Mouse (Mus musculus): ENCODE measurements around the gene Golga5. TPM values are rescaled to one million over a fixed set of nuclear protein-coding genes. Genes with fewer than 3 reads are reported as not detected.
A peak's percentile ranks its signal among the peaks of the same experiment; 100 is the strongest.

Gene Golga5
- polyA plus RNA-seq (2017; shearing (Covaris generic)): 10 to 100 TPM; 22.8 to 28.8 TPM

DNA sequence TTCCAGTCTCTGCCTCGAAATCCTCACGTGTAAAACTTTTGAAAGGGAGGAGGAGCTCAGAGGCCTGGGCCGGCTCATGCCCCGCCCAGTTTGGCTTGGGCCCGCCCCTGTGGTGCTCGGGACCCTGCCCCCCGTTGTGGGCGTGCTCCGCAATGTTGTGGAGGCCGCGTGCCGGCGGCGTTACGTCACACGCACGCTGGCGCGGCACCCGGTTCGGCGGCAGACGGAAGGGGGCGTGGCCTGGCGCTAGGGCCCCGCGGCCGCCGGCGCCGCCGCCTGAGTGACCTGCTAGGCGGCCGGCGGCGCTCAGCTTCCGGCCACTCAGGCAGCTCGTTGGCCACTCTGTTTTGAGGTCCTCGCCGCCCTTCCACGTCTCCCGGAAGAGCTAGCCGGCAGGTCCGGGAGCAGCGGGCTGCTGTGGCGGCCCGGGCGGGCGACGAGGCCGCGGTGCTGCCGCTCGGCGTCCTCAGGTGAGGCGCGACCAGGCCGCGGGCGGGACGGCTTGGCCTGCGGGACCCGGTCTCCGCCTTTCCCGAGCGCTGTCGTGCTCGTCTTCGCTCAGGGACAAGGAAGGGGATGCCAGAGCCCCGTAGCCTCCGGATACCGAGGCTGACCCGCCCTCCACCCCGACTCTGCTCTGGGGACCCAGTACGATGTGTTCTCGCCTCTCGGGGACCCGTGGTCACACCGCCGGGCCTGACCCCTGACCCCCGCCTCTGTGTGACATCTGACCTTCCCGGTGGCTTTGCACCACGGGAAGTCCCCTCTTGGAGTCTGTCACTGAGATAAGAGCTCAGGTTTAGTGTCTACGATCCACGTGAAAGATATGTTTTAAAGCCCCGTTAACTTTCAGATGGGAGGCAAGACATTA is at the start of gene Golga5:
Gene Golga5, plus strand, starts transcription at position 242 of the 871 bp plus-strand sequence.
- peak; percentile 97 for ATAC-seq

GRCm38 (mm10) chr12:102419544-102419943 is 49.4 kb upstream of the Golga5 start:
- ATAC-seq: no peak

GRCm38 (mm10) chr12:102420168-102420890 is 48.6 kb upstream of the Golga5 start:
- ATAC-seq: no peak

- no peak for ATAC-seq
These were observed 46.9 kb upstream of the Golga5 start for GRCm38 (mm10) chr12:102422065-102422464.

DNA sequence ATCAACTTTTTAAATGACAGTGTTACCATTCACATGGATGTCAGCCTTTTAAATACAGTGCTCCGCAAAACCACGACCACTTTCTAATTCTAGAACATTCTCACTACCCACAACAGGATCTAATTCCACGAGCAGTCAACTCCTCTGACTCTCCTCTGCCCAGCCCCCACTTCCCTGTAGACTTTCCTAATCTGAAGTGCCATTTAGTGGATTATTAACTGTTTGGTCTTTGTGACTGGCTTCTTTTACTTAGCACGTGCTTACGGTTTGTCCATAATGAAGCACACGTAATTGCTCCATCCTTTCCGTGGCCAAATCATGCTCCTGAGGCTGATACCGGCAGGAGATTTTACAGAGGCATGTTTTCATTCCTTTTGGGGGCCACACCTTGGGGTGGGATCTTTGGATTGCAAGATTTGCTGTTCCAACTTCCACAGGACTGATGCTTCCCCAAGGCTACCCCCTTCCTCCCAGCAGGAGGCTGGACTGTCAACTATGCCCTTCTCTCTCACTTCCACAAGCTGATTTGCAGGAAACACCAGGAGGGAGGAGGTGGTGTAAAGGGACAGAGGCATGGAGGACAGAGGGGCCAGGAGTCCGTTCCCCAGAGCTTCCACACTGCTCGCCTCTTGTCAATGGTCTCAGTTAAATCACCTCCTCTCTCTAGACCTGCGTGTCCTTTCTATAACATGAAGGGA is 46.2 kb upstream of the Golga5 start:
- ATAC-seq: no peak

- no peak for ATAC-seq
These were observed 45.3 kb upstream of the Golga5 start for GRCm38 (mm10) chr12:102423625-102424024.

DNA sequence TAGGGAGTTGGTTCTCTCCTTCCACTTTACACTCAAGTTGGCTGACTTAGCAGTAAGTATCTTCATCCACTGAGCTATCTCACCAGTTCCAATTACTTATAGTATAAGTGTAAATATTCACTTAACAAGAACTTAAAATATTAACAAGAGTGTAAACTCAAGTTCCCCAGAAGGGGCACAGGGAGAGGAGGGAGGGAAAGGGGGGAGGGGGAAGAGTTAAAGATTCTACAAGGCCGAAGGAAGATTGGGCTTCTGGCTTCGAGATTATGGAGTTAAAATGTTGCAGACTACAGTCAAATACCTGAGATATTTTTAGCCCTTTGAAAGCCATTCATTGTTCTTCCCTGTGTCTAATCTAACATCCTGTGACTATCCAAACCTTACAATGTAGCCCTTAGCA is 44.5 kb upstream of the Golga5 start:
- ATAC-seq: no peak

- no peak for ATAC-seq
These were observed 43.8 kb upstream of the Golga5 start for GRCm38 (mm10) chr12:102425048-102425578.

GRCm38 (mm10) chr12:102426285-102426684 is 42.6 kb upstream of the Golga5 start:
- ATAC-seq: no peak

- ATAC-seq: no peak
These were observed 39.3 kb upstream of the Golga5 start for GRCm38 (mm10) chr12:102429656-102430055.

DNA sequence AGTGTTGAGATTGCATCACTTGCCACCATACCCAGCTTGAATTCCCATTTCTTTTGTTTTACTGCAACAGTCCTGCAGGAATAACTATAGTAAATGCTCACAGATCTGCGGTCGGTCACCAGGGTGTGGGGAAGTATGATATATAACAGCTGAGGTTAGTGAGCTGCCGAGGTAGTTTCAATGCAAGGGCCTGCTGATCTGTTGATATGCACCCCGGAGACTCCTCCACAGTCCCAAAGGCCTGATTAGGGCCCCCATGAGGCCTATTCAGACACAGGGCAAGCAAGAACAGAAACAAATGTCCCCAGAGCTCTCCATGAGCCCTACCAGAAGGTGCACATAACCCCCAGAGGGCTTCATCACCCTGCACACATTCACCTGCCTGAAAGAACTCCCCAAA is 38.7 kb upstream of the Golga5 start:
- no peak for ATAC-seq

DNA sequence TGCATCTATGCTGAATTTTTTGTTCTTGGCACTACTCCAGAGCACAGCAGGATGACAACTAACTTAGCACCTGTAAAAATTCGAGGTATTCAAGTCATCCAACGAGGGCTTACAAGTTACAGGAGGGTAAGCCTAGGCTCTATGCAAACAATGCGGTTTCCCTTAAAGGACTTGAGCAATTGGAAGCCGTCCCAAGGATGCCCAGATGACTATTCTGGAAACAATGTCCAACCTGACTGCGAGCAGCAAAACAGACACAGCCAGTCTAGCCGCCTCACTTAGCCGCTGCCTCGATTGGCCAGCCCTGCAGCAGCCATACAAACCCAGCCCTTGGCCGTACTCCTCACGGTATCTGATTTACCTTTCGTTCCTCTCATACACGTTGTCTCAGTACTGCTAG is 36.7 kb upstream of the Golga5 start:
- no peak for ATAC-seq

DNA sequence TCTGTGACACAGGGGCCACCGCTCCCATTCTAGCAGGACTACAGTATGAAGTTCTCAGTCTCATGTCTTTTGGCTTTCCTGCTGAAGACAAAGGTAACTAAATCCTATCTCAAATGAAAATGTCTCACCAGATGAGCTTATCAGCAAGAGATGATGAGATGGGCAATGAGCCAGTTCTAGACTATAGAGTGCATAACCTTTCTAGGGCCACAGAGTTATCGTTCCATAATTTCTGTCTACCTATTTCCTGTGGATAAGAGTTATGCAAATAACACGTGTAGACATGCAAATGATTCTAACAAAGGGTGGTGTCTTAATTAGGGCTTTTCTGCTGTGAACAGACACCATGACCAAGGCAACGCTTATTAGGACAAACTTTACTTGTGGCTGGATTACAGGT is 34.8 kb upstream of the Golga5 start:
- no peak for ATAC-seq

- no peak for ATAC-seq
These were observed 31.9 kb upstream of the Golga5 start for GRCm38 (mm10) chr12:102436939-102437526.

GRCm38 (mm10) chr12:102437952-102438351 is 31.0 kb upstream of the Golga5 start:
- no peak for ATAC-seq

GRCm38 (mm10) chr12:102438983-102439631 is 29.8 kb upstream of the Golga5 start:
- ATAC-seq: peak; percentile 38

DNA sequence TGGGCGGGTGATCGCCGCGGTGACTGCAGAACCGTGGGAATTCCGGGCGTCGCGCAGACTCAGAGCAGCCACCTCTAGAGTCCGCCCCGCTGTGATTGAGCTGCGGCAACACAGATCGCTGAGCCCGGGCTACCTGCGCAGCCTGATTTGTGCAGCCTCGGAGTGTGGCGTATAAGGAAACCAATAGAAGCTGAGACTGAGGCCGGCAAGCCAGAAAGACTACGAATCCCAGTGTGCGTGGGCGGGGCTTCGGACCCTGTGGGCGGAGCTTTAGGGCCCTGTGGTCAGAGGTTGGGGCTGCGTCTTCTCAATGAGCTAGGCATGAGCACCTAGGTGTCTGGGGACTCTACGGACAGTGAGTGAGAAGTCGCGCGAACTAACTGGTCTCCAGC is 29.3 kb upstream of the Golga5 start, which contains the start of gene Lgmn:
Gene Lgmn, minus strand, starts transcription at position 182 of the 392 bp plus-strand sequence.
- ATAC-seq: peak; percentile 100

DNA sequence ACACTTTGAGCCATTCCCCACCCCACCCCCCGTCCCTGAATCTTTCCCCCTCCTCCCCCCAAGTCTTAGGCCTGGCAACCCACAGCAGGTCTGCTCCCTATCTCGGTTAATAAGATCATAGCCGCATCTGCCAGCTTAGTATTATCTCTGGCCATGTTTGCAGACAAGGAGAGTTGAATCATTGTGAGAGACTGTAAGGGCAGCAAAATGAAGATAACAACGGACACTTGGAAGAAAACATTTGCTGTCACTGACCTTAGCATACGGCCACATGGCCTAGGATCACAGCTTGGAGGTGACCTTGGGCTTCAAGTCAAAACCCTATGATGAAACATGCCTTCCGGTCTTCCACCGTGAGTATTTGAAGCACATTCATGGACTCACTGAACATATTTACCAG is 28.4 kb upstream of the Golga5 start:
- ATAC-seq: no peak

GRCm38 (mm10) chr12:102441141-102441540 is 27.8 kb upstream of the Golga5 start:
- ATAC-seq: no peak

DNA sequence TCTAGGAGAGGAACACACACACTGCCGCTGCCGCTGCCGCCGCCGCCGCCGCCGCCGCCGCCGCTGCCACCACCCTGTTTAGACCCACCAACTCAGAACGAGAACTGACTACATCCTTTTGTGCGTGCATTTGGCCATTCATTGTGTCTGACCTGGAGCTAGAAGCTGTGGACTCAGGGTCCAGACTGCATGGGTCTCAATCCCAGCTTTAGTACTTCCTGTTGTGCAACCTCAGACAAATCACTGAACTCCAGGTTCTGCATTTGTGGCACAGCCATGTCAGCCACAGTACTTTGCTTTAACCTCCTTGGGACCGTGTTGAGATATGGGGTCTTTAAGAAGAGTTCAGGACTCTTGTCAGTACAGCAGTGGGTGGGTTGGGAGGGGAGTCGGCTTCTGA is 26.3 kb upstream of the Golga5 start:
- ATAC-seq: no peak

GRCm38 (mm10) chr12:102443676-102444075 is 25.3 kb upstream of the Golga5 start:
- ATAC-seq: no peak

DNA sequence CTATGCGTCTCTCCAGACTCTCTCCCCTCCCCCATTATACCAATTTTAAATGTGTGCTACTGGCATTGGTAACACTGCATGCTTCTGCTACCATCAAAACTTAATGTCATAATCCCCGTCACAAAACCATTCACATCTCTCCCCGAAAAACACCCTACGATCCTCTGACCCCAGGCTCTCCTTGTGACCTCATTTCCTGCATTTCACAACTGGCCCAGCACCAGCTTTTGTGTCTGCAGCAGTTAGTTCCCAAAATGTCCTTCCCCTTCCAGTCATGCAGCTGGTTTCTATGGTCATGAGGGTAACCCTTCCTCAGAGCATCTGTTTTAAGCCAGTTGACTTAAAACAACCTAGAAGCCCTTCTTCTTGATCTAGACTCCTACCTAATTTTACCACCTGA is 23.5 kb upstream of the Golga5 start:
- no peak for ATAC-seq

Data from CD4-positive, CD25-positive, alpha-beta regulatory T cell, adult 4 months (primary cell).